Mouse (Mus musculus): ENCODE data around the gene Olfr1294.

Olfr1294 gene

GRCm38 (mm10) chr2:111540191-111540590, at the start of gene Olfr1294:
Gene Olfr1294, minus strand, starts transcription at chr2:111540291.
- no peak for DNase-seq (ENCODE audit: low read depth, low spot score)

- no peak for DNase-seq (ENCODE audit: low read depth, low spot score)
Observed at GRCm38 (mm10) chr2:111569581-111569980, 29.5 kb upstream of the Olfr1294 start, which contains the start of gene Olfr1295. Gene Olfr1295, minus strand, starts transcription at chr2:111569681.

GRCm38 (mm10) chr2:111524903-111525302, 15.2 kb downstream of the Olfr1294 start, which contains the start of gene Olfr1293-ps:
Gene Olfr1293-ps, plus strand, starts transcription at chr2:111525203.
- no peak for DNase-seq (ENCODE audit: low read depth, low spot score)

- no peak for DNase-seq (ENCODE audit: low read depth, low spot score)
Observed at GRCm38 (mm10) chr2:111517451-111517850, 22.6 kb downstream of the Olfr1294 start.

GRCm38 (mm10) chr2:111496880-111497279, 43.2 kb downstream of the Olfr1294 start, which contains the start of gene Olfr1291-ps1:
Gene Olfr1291-ps1, plus strand, starts transcription at chr2:111497180.
- DNase-seq (ENCODE audit: low read depth, low spot score): no peak

- DNase-seq (ENCODE audit: low read depth, low spot score): no peak
Observed at GRCm38 (mm10) chr2:111493729-111494128, 46.4 kb downstream of the Olfr1294 start, which contains the start of gene Olfr1290. Gene Olfr1290, minus strand, starts transcription at chr2:111493829.

Data from retina, adult 2 months (tissue).